Mouse (Mus musculus): ENCODE measurements around the gene Mthfd1.

The Mthfd1 gene

GRCm38 (mm10) chr12:76305107-76305506 lies 50.0 kb downstream of the Mthfd1 start:
- no peak for DNase-seq

- DNase-seq: no peak
These were observed 51.9 kb downstream of the Mthfd1 start for GRCm38 (mm10) chr12:76306852-76307561.

GRCm38 (mm10) chr12:76307964-76308363 lies 52.9 kb downstream of the Mthfd1 start:
- no peak for DNase-seq

- DNase-seq: no peak
These were observed 53.3 kb downstream of the Mthfd1 start for GRCm38 (mm10) chr12:76308436-76308835.

- DNase-seq: no peak
These were observed 54.9 kb downstream of the Mthfd1 start for GRCm38 (mm10) chr12:76310007-76310406.

- DNase-seq: no peak
These were observed 55.5 kb downstream of the Mthfd1 start for GRCm38 (mm10) chr12:76310633-76311032.

GRCm38 (mm10) chr12:76311227-76311626 lies 56.1 kb downstream of the Mthfd1 start:
- no peak for DNase-seq

- DNase-seq: no peak
These were observed 56.9 kb downstream of the Mthfd1 start for GRCm38 (mm10) chr12:76311951-76312350.

GRCm38 (mm10) chr12:76318282-76319212 lies 63.4 kb downstream of the Mthfd1 start:
- no peak for DNase-seq

- no peak for DNase-seq
These were observed 69.8 kb downstream of the Mthfd1 start, which contains the start of gene Akap5 for GRCm38 (mm10) chr12:76324679-76325431. TSS of gene Akap5 (plus strand) at chr12:76324891.

- no peak for DNase-seq
These were observed 71.5 kb downstream of the Mthfd1 start for GRCm38 (mm10) chr12:76326437-76327220.

- no peak for DNase-seq
These were observed 73.7 kb downstream of the Mthfd1 start for GRCm38 (mm10) chr12:76328567-76329354.

GRCm38 (mm10) chr12:76333688-76334087 lies 78.6 kb downstream of the Mthfd1 start:
- DNase-seq: no peak

GRCm38 (mm10) chr12:76335641-76336040 lies 80.5 kb downstream of the Mthfd1 start:
- no peak for DNase-seq

GRCm38 (mm10) chr12:76336111-76336965 lies 81.2 kb downstream of the Mthfd1 start:
- DNase-seq: no peak

- peak; percentile 51 for DNase-seq
These were observed 86.0 kb downstream of the Mthfd1 start for GRCm38 (mm10) chr12:76341080-76341479.

- no peak for DNase-seq
These were observed 90.8 kb downstream of the Mthfd1 start for GRCm38 (mm10) chr12:76345759-76346455.

- DNase-seq: no peak
These were observed 94.7 kb downstream of the Mthfd1 start for GRCm38 (mm10) chr12:76349680-76350220.

- DNase-seq: no peak
These were observed 105.8 kb downstream of the Mthfd1 start for GRCm38 (mm10) chr12:76360868-76361267.
